Mouse (Mus musculus) kidney, adult 9 months (tissue): ENCODE results near the gene Nudt9.

Experiments used
- DNase-seq: peaks from one replicate; pipeline ENCODE4 v3.0.0; 2022

Nudt9 gene

DNA sequence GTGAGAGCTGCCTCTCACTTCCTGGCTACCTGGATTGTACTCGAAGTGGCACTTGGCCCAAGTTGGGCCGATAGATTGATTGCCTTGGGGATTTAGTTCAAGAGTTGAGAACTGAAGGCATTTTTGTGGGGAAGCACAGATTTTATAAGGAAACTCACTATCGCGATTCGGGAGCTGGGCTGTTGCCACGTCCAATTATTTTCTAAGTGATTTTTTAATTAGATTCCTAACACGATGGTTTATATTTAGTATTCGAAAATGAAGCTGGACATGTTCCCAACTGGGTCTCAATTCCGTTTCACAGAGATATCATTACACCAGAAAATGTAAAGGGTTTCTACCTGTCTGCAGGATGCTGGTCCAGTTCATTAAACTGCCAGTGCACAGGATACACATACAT lies 39.3 kb downstream of the Nudt9 start:
- DNase-seq, result no peak

DNA sequence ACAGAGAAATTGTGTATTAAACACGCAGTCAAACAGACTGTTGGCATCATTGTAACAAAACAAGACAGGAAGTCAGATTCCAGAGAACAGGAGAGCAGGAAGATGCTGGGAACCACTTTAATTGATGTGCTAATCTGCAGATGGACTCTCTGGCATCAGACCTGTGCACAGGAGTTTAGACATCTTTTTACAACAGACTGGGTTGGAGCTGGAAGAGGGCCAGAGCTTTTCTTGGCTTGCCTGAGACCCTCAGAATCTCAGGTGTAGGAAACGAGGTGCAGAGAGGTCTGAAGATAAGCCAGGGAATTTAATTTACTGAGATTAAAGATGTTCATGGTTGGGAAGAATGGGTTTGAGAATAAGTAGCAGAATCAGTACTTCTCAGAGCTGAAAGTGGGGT lies 43.6 kb downstream of the Nudt9 start:
- DNase-seq, result no peak

DNA sequence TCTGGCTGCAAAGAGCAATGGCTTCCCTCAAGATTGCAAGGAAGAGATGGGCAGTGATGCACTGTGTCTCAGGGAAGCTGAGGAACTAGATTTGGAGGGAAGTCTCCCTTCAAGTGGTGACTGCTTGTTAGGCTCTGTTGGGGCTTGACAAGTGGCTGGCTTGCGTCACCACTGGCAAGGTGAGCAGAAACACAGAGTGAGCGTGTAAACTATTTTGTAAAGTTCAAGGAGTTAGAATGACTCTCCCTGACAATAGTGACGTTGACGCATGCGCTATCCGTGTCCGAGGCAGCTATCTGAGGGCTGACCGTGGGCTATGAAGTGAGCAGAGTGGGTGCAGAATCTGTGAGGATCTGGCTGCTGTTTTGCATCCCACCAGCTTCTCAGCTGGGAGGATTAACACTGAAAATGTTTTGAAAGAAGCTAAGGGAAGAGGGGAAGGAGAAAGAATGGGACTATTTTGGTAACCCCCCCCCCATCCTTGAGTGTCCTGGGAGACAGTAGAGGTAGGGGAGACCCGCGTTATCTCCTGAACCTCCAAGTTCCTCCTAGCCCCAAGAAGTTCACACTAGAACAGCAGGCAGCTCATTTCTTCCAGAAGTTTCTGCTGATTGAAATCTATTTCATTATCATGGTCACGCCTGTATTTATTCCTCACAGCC lies 49.4 kb downstream of the Nudt9 start:
- DNase-seq, result no peak

DNA sequence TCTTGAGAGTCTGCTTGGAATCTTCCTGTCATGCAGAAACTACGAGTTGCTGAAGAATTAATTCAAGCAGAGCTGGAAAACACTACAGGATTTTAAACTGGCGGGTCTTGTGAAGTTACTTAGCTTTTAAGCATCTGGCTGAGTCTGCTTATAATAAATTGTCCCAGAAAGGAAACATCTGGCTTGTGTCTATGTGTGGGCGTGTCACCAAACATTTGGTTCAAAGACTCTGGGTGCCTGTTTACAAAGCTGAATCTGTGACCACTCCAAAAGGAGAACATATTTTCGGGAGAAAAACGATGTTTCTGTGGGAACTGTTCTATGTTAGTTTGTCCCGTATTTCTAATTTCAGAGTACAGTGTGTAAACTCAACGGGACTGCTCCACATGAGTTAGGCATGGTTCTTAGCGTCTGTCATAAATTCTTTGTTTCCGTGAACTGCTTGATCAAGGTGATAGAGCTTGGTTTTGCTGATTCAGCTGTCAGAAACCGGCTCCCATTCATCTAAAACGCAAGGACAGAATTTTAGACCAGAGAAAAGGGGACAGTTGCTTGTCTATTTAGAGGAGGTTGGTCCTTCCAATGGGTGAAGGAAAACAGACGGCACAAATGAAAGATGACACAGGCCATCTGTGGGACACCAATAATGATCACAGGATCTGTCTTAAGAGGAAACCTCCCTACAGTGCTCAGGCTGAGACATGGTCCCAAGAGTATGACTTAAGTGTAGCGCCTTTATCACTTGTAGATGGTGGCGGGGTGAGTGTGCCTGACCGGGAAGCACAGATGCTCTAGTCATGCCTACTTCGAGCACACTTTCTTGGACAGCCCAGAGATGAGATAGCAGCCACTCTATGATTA lies 50.2 kb downstream of the Nudt9 start:
- peak; percentile 54 for DNase-seq

DNA sequence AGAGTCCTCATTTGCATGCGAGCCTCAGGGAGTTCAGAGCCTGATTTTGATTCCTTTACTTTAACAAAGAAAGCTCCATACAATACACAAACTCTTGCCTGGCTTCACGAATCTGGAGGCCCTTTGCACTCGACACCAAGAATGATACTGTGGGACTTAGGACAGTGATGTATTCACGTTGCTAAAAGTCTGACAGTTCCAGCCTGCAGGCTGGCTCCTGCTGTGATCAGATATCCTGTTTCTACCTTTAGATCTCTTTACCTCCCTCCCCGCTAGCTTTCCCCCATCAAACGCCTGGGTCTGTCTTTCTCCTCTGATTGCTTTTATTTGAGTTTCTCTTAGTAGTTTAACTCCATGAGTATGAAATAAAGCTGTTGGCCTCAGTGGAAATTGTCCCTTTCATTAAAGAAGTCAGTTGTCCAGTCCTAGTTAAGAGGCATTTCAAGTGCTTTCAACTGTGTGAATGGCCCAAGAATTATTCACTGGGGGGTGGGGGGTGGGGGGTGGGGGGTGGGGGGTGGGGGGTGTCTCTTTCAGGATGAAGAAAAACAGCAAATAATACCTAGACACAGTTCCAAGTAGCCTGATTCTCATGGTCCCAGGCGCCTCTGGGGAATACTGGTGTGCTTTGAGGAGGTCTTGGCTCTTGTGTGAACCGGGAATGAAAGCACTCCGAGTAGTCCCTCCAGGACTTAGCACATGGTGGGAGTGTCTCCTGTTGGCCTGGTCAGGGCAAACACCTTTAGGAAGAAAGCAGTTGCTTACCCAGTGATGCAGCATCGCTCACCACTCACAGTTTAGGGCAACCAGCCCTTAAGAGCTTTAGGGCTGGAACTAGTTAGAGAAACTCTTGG lies 55.8 kb downstream of the Nudt9 start:
- DNase-seq, result no peak

DNA sequence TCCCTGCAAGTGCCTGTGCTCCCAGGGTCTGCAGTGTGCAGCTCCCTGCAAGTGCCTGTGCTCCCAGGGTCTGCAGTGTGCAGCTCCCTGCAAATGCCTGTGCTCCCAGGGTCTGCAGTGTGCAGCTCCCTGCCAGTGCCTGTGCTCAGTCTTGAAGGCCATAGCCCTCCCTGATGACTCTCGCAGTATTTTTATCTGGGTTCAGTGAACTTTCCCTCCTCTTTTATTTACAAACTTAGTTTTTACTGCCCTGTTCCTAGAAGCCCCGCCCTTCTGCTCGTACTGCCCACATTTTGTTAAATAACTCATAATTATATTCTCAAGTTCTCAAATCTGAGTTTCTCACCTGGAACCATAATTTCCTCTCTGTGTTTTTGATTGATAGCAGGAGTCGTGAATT lies 57.1 kb downstream of the Nudt9 start:
- no peak for DNase-seq

DNA sequence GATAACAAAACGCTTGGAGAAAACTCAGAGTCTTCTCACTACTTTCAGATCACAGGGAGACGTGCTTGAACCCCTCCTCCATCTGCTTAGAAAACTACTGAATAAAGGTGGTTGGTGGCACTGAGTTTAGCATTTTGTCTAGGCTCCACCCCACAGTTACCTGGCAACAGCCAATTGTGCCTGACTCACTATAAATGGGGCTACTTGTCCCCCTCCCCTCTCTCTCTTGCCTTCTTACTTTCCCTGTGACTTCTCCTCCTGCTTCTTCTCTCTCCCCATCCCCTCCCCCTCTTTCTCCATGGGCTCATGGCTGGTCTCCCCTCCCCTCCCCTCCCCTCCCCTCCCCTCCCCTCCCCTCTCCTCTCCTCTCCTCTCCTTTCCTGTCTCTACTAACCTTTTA lies 58.0 kb downstream of the Nudt9 start:
- no peak for DNase-seq

DNA sequence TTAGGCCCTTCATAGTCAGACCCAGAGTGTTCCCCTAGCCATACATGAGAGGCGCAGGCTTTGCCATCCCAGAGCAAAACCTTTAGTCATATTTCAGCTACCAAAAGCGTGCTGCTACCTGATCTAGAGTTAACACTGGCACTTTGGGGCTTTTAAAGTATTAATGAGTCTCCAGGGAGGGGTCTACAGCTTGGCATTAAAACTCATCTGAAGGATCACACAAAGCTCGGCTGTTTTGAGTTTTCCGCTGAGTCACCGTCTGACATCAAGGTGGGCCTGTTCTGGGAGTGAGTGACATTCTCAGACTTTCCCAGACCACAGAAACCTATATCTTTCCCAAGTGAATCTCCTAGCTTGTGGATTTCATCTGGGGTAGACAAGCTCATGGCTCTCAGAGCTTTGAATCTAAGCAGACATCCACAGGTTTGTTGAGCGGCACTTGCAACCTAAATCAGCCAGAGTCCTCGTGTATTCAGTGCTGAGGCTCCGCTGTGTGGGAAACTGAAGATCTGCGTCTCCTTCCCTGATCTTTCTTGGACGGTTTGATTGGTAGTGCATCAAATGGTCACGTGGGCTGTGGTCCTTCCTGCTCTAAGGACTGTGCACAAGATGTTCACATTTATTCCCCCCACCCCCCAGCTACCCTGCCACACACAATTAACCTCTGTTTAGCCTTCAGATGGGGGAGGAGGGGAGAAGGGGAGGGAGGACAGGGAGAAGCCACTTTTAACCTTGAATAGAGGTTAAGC lies 62.2 kb downstream of the Nudt9 start:
- DNase-seq, result no peak

DNA sequence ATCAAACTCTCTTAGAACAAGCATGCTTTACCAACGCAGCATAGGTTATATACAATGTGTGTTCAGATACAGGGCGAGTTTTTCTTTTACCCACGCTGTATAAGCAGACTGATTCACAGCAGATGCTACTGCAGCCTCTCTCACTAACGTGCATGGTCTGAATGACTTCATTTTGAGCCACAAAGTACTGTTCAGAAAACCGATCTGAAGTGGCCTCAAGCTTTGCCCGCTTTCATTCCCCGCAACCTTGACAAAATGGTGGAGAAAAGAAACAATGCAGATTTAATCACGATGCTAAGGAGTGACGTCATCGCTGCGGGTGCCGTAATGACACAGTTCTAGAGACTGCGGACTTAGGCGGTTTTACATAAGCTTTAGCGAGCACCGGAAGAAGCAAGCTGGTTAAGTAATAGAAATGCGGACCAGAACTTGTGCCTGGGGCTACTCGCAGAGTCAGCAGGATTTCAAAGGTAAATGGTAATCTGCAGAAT lies 62.8 kb downstream of the Nudt9 start:
- no peak for DNase-seq

DNA sequence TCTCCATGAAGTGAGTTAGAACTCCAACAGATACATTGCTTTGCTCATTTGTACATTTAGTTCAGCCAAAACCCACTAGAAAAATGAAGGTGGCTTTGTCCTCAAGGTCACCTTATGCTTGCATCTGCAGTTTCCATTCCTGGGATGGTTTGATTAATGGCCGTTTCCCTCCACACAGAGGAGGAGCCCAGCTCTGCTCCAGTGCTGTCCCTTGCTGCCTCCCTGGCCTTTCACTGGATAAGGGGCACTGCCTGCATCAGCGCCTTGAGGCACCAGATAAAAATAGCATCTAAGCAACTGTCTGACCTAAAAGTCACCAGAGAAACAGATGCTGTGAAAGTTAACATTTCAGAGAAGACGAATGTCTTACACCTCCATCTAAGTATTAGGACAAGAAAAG lies 63.4 kb downstream of the Nudt9 start:
- peak; percentile 40 for DNase-seq

DNA sequence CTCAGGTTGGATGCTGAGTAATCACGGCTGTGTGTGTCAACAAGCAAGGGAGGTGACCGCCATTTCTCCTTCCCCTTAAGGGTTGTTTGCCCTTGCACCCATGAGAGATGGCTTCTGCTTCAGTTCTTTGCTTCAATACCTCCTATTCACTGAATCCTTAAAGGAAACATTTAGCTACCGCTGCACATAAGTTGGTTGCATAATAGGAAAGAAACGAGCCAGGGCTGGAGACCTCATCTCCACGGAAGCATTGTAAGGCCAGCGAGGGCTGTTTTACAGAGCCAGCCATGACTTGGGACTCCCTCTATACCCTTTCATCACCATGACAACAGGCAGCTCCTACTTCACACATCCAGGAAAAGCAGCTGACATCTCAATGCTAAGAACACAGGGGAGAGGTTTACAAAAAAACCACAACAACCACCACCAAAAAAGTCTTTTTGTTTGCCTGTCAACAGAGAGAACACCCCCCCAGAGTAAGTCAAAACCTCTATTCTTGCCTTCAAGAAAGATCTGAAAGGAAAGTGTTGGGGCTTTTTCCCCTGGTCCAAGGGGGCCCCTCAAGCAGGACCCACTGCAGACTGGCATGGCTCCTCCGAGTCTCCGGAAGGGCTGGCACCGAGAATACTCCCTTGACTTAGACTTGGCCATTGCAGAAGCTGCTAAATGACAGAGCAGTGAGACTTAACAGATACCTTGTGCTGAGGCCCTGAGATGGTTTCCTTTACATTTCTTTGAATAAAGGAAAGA lies 64.2 kb downstream of the Nudt9 start:
- DNase-seq, result no peak

DNA sequence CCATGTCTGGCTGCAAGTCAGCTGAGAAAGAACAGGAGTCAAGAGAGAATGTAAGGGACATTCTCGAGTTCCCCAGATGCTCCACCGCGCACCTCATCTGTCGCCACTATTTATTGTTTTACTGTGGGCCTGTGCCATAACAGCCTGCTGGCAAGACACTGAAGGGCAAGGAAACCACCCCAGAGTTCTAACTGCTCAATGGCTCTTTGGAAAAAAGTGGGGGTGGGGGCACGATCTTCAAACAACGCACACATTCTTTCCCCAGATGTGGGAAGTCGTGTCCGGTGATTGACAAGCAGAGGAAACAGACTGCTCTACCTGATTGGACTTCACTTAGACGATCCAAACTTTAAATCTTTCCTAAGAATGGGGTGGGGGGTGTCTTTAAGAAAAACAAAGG lies 65.9 kb downstream of the Nudt9 start:
- no peak for DNase-seq

DNA sequence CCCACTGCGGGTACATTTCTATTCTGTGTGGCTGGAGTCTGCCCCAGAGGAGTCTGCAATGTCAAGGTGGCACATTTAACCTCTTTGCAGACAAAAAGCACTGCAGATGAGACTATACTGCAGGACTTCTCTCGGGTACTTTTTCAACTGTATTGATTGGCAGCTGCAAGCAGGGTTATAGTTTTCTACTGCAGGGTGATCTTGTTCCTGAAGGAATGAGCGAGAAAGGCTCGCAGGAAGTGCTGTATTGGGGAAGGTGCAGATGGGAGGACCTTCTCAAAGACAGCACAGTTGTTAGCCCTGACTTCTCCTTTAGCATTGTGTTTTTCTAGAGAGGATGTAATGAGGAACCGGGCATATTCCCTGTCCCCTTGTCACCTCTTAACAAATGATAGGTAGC lies 66.4 kb downstream of the Nudt9 start:
- DNase-seq, result no peak

DNA sequence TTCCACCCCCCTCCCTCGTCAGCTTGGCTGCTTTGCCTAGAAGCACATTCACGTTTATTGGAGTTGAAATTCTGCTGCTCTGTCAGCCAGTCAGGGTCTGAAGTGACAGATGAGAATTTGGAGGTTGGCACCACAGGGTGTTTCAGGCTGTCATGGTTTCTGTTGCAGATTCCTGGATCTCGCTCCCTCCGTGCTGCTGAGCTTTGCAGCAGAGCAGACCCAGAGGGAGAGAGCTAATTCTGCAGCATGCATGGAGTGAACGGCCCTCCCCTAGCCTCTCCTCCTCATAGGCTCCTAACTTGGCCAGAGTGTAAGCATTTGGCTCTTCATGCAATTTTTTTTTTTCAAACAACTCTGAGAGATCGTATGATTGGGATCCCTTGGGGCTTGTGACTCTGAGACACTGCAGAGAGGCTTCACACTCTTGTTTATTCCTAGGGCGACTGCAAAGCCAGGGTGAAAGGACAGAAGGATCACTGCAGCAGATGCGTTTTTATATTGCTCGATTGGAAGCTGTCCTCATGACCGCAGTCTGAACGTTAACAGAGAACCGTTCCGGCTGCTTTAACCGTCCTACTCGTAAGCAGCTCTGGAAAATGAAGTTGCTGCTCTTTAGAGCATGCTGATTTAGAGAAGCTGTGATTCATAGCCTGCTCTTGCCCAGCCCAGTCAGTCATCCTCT lies 67.5 kb downstream of the Nudt9 start, which contains the start of gene Sparcl1:
Gene Sparcl1, minus strand, starts transcription at position 243 of the 682 bp plus-strand sequence.
- peak; percentile 25 for DNase-seq
